Mouse (Mus musculus): Measurements from ENCODE around the gene Wiz. TPM values are rescaled to one million over a fixed set of nuclear protein-coding genes. Genes with fewer than 3 reads are reported as not detected.

Wiz gene
- polyA plus RNA-seq, 1 experiment from 2014 or later = 17.5 TPM

- peak overlapping the region; percentile 96 for H3K4me3 ChIP-seq (ENCODE audit: low read length)
- peaks cover 4% of the 10 kb centered on the region; the same call in 1 of the 2 replicates for H3K36me3 ChIP-seq (ENCODE audit: control insufficient read depth, insufficient read depth, low read length)
- H3K27me3 ChIP-seq (replicated peaks; ENCODE audit: control insufficient read depth, insufficient read depth, low read length) = no peaks in the 10 kb centered on the region
- H3K4me1 ChIP-seq (ENCODE audit: control insufficient read depth, insufficient read depth, low read length) = peaks cover 18% of the 10 kb centered on the region
- WGBS = 49% methylated on average over 5 of the region's 5 CpGs
- peak overlapping the region; percentile 66 for H3K4me2 ChIP-seq (ENCODE audit: low read depth, low read length)
- H3K27ac ChIP-seq (ENCODE audit: low read length) = peak overlapping the region; percentile 68
- H3K9ac ChIP-seq (ENCODE audit: low read depth, low read length) = peak overlapping the region; percentile 53
- H3K9me3 ChIP-seq (ENCODE audit: control insufficient read depth, low read length) = no peaks in the 10 kb centered on the region
- peak; percentile 10 for ATAC-seq
These were observed 24.4 kb downstream of the Wiz start for GRCm38 (mm10) chr17:32364850-32365249.

- Histone ChIP-seq H3K27ac (ENCODE audit: low read length) (peak overlapping the region; percentile 68), H3K4me3 (ENCODE audit: low read length) (peak overlapping the region; percentile 96), H3K4me1 (ENCODE audit: control insufficient read depth, insufficient read depth, low read length) (peaks cover 18% of the 10 kb centered on the region), H3K36me3 (ENCODE audit: control insufficient read depth, insufficient read depth, low read length) (peaks cover 4% of the 10 kb centered on the region; the same call in 1 of the 2 replicates), H3K27me3 (replicated peaks; ENCODE audit: control insufficient read depth, insufficient read depth, low read length) (no peaks in the 10 kb centered on the region), H3K9ac (ENCODE audit: low read depth, low read length) (peak overlapping the region; percentile 97), H3K4me2 (ENCODE audit: low read depth, low read length) (peak overlapping the region; percentile 66), H3K9me3 (ENCODE audit: control insufficient read depth, low read length) (no peaks in the 10 kb centered on the region)
- peak; percentile 91 for ATAC-seq
- WGBS = under 1% methylated on average over 43 of the region's 47 CpGs
These were observed 24.9 kb downstream of the Wiz start for GRCm38 (mm10) chr17:32364331-32364730.

GRCm38 (mm10) chr17:32363821-32364301 is 25.4 kb downstream of the Wiz start:
- Histone ChIP-seq H3K36me3 (ENCODE audit: control insufficient read depth, insufficient read depth, low read length) (peaks cover 6% of the 10 kb centered on the region), H3K4me3 (ENCODE audit: low read length) (peak overlapping the region; percentile 96), H3K4me1 (ENCODE audit: control insufficient read depth, insufficient read depth, low read length) (peaks cover 18% of the 10 kb centered on the region), H3K27me3 (replicated peaks; ENCODE audit: control insufficient read depth, insufficient read depth, low read length) (no peaks in the 10 kb centered on the region), H3K9me3 (ENCODE audit: control insufficient read depth, low read length) (no peaks in the 10 kb centered on the region), H3K27ac (ENCODE audit: low read length) (peak overlapping the region; percentile 58), H3K4me2 (ENCODE audit: low read depth, low read length) (peak overlapping the region; percentile 85), H3K9ac (ENCODE audit: low read depth, low read length) (peak overlapping the region; percentile 97)
- ATAC-seq = peak; percentile 57
- WGBS = 0% methylated on average over 17 of the region's 50 CpGs

- H3K9ac ChIP-seq (ENCODE audit: low read depth, low read length) = no peak overlapping the region
These were observed 26.6 kb downstream of the Wiz start for GRCm38 (mm10) chr17:32362686-32363085.

GRCm38 (mm10) chr17:32359928-32360327 is 29.3 kb downstream of the Wiz start:
- H3K9ac ChIP-seq (ENCODE audit: low read depth, low read length) = no peak overlapping the region
- H3K27me3 ChIP-seq (replicated peaks; ENCODE audit: control insufficient read depth, insufficient read depth, low read length) = no peaks in the 10 kb centered on the region
- H3K9me3 ChIP-seq (ENCODE audit: control insufficient read depth, low read length) = no peaks in the 10 kb centered on the region
- no peak overlapping the region for H3K4me3 ChIP-seq (ENCODE audit: low read length)
- WGBS = 81% methylated on average over 16 of the region's 18 CpGs
- H3K27ac ChIP-seq (ENCODE audit: low read length) = no peak overlapping the region
- H3K4me1 ChIP-seq (ENCODE audit: control insufficient read depth, insufficient read depth, low read length) = peaks cover 14% of the 10 kb centered on the region
- H3K36me3 ChIP-seq (ENCODE audit: control insufficient read depth, insufficient read depth, low read length) = peaks cover 29% of the 10 kb centered on the region
- H3K4me2 ChIP-seq (ENCODE audit: low read depth, low read length) = no peak overlapping the region
- no peak for ATAC-seq

More at GRCm38 (mm10) chr17:32362686-32363085, 26.6 kb downstream of the Wiz start:
- Histone ChIP-seq H3K36me3 (ENCODE audit: control insufficient read depth, insufficient read depth, low read length) (peaks cover 13% of the 10 kb centered on the region), H3K4me1 (ENCODE audit: control insufficient read depth, insufficient read depth, low read length) (peaks cover 18% of the 10 kb centered on the region), H3K4me2 (ENCODE audit: low read depth, low read length) (peak overlapping the region; percentile 85), H3K27ac (ENCODE audit: low read length) (no peak overlapping the region), H3K4me3 (ENCODE audit: low read length) (no peak overlapping the region), H3K9me3 (ENCODE audit: control insufficient read depth, low read length) (no peaks in the 10 kb centered on the region), H3K27me3 (replicated peaks; ENCODE audit: control insufficient read depth, insufficient read depth, low read length) (no peaks in the 10 kb centered on the region)
- no peak for ATAC-seq
- WGBS = 77% methylated on average over 4 of the region's 4 CpGs

GRCm38 (mm10) chr17:32358943-32359340 is 30.3 kb downstream of the Wiz start:
- WGBS = 93% methylated on average over 6 of the region's 6 CpGs
- H3K36me3 ChIP-seq (ENCODE audit: control insufficient read depth, insufficient read depth, low read length) = peaks cover 32% of the 10 kb centered on the region
- H3K9ac ChIP-seq (ENCODE audit: low read depth, low read length) = no peak overlapping the region
- no peak overlapping the region for H3K4me3 ChIP-seq (ENCODE audit: low read length)
- no peak overlapping the region for H3K27ac ChIP-seq (ENCODE audit: low read length)
- no peak overlapping the region for H3K4me2 ChIP-seq (ENCODE audit: low read depth, low read length)
- H3K4me1 ChIP-seq (ENCODE audit: control insufficient read depth, insufficient read depth, low read length) = peaks cover 9% of the 10 kb centered on the region
- no peaks in the 10 kb centered on the region for H3K9me3 ChIP-seq (ENCODE audit: control insufficient read depth, low read length)
- H3K27me3 ChIP-seq (replicated peaks; ENCODE audit: control insufficient read depth, insufficient read depth, low read length) = no peaks in the 10 kb centered on the region
- no peak for ATAC-seq

- 93% methylated on average over 7 of the region's 7 CpGs for WGBS
- no peak overlapping the region for H3K9ac ChIP-seq (ENCODE audit: low read depth, low read length)
- H3K4me3 ChIP-seq (ENCODE audit: low read length) = no peak overlapping the region
- ATAC-seq = no peak
- H3K9me3 ChIP-seq (ENCODE audit: control insufficient read depth, low read length) = no peaks in the 10 kb centered on the region
- peaks cover 32% of the 10 kb centered on the region for H3K36me3 ChIP-seq (ENCODE audit: control insufficient read depth, insufficient read depth, low read length)
- peaks cover 9% of the 10 kb centered on the region for H3K4me1 ChIP-seq (ENCODE audit: control insufficient read depth, insufficient read depth, low read length)
- no peak overlapping the region for H3K4me2 ChIP-seq (ENCODE audit: low read depth, low read length)
- H3K27ac ChIP-seq (ENCODE audit: low read length) = no peak overlapping the region
- H3K27me3 ChIP-seq (replicated peaks; ENCODE audit: control insufficient read depth, insufficient read depth, low read length) = no peaks in the 10 kb centered on the region
These were observed 30.9 kb downstream of the Wiz start for GRCm38 (mm10) chr17:32358192-32358942.

GRCm38 (mm10) chr17:32356766-32357760 is 32.2 kb downstream of the Wiz start:
- H3K4me3 ChIP-seq (ENCODE audit: low read length) = no peak overlapping the region
- no peak overlapping the region for H3K27ac ChIP-seq (ENCODE audit: low read length)
- H3K4me1 ChIP-seq (ENCODE audit: control insufficient read depth, insufficient read depth, low read length) = no peaks in the 10 kb centered on the region
- H3K27me3 ChIP-seq (replicated peaks; ENCODE audit: control insufficient read depth, insufficient read depth, low read length) = no peaks in the 10 kb centered on the region
- no peaks in the 10 kb centered on the region for H3K9me3 ChIP-seq (ENCODE audit: control insufficient read depth, low read length)
- H3K36me3 ChIP-seq (ENCODE audit: control insufficient read depth, insufficient read depth, low read length) = peaks cover 32% of the 10 kb centered on the region
- ATAC-seq = no peak
- no peak overlapping the region for H3K9ac ChIP-seq (ENCODE audit: low read depth, low read length)
- 88% methylated on average over 24 of the region's 24 CpGs for WGBS
- no peak overlapping the region for H3K4me2 ChIP-seq (ENCODE audit: low read depth, low read length)

- no peak for ATAC-seq
- peaks cover 32% of the 10 kb centered on the region for H3K36me3 ChIP-seq (ENCODE audit: control insufficient read depth, insufficient read depth, low read length)
- H3K27me3 ChIP-seq (replicated peaks; ENCODE audit: control insufficient read depth, insufficient read depth, low read length) = no peaks in the 10 kb centered on the region
- 92% methylated on average over 9 of the region's 9 CpGs for WGBS
- H3K9ac ChIP-seq (ENCODE audit: low read depth, low read length) = no peak overlapping the region
- no peak overlapping the region for H3K27ac ChIP-seq (ENCODE audit: low read length)
- no peaks in the 10 kb centered on the region for H3K9me3 ChIP-seq (ENCODE audit: control insufficient read depth, low read length)
- no peaks in the 10 kb centered on the region for H3K4me1 ChIP-seq (ENCODE audit: control insufficient read depth, insufficient read depth, low read length)
- H3K4me2 ChIP-seq (ENCODE audit: low read depth, low read length) = no peak overlapping the region
- no peak overlapping the region for H3K4me3 ChIP-seq (ENCODE audit: low read length)
These were observed 33.0 kb downstream of the Wiz start for GRCm38 (mm10) chr17:32356281-32356680.

Measured in intestine, embryonic 16.5 days (tissue).